25 mouse cellular contexts compared by ENCODE assay signal in the genomic region with DNA sequence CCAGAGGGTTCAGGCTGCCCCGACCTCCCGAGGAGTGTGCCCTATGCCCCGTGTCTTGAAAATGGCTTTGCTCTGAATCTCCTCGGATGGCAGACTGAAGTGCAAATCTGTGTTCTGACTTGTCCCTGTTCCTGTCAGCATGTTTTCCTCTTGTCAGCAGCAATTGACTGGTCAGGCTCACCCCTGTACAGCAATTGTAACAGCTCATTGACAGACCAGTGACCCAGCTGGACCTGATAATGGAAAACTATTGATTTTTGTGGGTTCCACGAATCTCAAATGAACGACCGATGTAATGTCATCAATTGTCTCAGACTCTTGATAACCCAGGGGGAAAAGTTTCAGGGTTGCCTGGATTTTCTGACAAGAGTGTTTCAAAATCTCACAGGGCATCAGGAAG. TPM values are rescaled to one million over a fixed set of nuclear protein-coding genes. Genes with fewer than 3 reads are reported as not detected.
A peak's percentile ranks its signal among the peaks of the same experiment; 100 is the strongest.
DNase-seq lines count a peak whose midpoint lies in the region; ATAC-seq and TF ChIP-seq lines count a peak whose summit lies in the region.
"Had no signal": no experiment of that assay in that cellular context is flagged by ENCODE, and none has a peak within 500 bp of the region (broad histone marks: within the 10 kb centered on the region; RNA-seq: fewer than 3 reads in every experiment).

No protein-coding gene starts in this region.

- H3K9me3 ChIP-seq in liver, embryonic 12.5 days (replicated peaks): no peaks in the 10 kb centered on the region
- H3K9me3 ChIP-seq in liver, postnatal 0 days (ENCODE audit: low read length): no peaks in the 10 kb centered on the region
- H3K9me3 ChIP-seq: G1E had no signal

- peaks cover 6% of the 10 kb centered on the region; the same call in 1 of the 2 replicates for H3K4me1 ChIP-seq in liver, adult 2 months (ENCODE audit: control insufficient read depth, insufficient read depth, low read length)
- H3K4me1 ChIP-seq in liver, embryonic 12.5 days: no peaks in the 10 kb centered on the region
- H3K4me1 ChIP-seq in liver, postnatal 0 days (ENCODE audit: insufficient read depth): no peaks in the 10 kb centered on the region

- no peak for TF ChIP-seq CTCF in liver, adult 2 months (IDR thresholded peaks at IDR 0.05; ENCODE audit: low read depth, low read length)
- no peak for TF ChIP-seq CTCF in liver, postnatal 0 days (IDR thresholded peaks at IDR 0.05; ENCODE audit: low read depth)

- no peak overlapping the region for H3K4me3 ChIP-seq in liver, adult 2 months (ENCODE audit: insufficient read depth, low read depth, low read length)
- no peak overlapping the region for H3K4me3 ChIP-seq in liver, embryonic 12.5 days
- H3K4me3 ChIP-seq in liver, postnatal 0 days (ENCODE audit: low read depth, low read length): no peak overlapping the region

- peak; percentile 14; the same call in 1 of the 2 replicates for TF ChIP-seq EP300 in liver, postnatal 0 days (IDR thresholded peaks at IDR 0.05; ENCODE audit: low read depth)

- no peak overlapping the region; the same call in 1 of the 2 replicates for H3K27ac ChIP-seq in liver, adult 2 months (replicated peaks; ENCODE audit: insufficient read depth, low read depth, low read length)
- no peak overlapping the region for H3K27ac ChIP-seq in liver, embryonic 12.5 days
- H3K27ac ChIP-seq in liver, postnatal 0 days (ENCODE audit: low read depth): no peak overlapping the region; the same call in 1 of the 2 replicates

- no peak for TF ChIP-seq POLR2A in liver, adult 2 months (IDR thresholded peaks at IDR 0.05; ENCODE audit: extremely low read depth, insufficient read depth, low read length)

- DNase-seq in liver, adult 2 months (ENCODE audit: extremely low read depth, low read depth, low spot score): peak; percentile 93
- DNase-seq in liver, postnatal 0 days: no peak
- no peak for DNase-seq in liver
- DNase-seq: adrenal gland, adult 2 months; adrenal gland, adult 8-10 months; adrenal gland, postnatal 10 days; adrenal gland, postnatal 14 days; adrenal gland, postnatal 25 days; adrenal gland, postnatal 36 days; B cell, adult 2 months; cerebellum, adult 11 months; cerebellum, adult 11-12 months; cerebellum, adult 18-20 months had no signal

- H3K79me2 ChIP-seq in liver, adult 2 months (ENCODE audit: control insufficient read depth, insufficient read depth, low read length): no peaks in the 10 kb centered on the region

- no peak overlapping the region for H3K9ac ChIP-seq in liver, adult 2 months (ENCODE audit: low read depth, low read length)
- H3K9ac ChIP-seq in liver, embryonic 12.5 days: no peak overlapping the region
- H3K9ac ChIP-seq in liver, postnatal 0 days (replicated peaks): no peak overlapping the region

- H3K4me2 ChIP-seq in liver, embryonic 12.5 days: no peak overlapping the region
- H3K4me2 ChIP-seq in liver, postnatal 0 days (ENCODE audit: low read depth, low read length): no peak overlapping the region

- ATAC-seq in liver, embryonic 12.5 days: no peak
- ATAC-seq in liver, postnatal 0 days: peak; percentile 80
- ATAC-seq: activated CD4-positive, CD25-positive, alpha-beta regulatory T cell, adult 4 months; CD4-positive, CD25-positive, alpha-beta regulatory T cell, adult 4 months; Patski had no signal

- no peaks in the 10 kb centered on the region for H3K27me3 ChIP-seq in liver, adult 2 months (ENCODE audit: control insufficient read depth, insufficient read depth, low read length)
- peaks cover 8% of the 10 kb centered on the region for H3K27me3 ChIP-seq in liver, embryonic 12.5 days (replicated peaks)
- H3K27me3 ChIP-seq in liver, postnatal 0 days (ENCODE audit: insufficient read depth, low read length): no peaks in the 10 kb centered on the region
- H3K27me3 ChIP-seq: CH12.LX, Patski had no signal

- H3K36me3 ChIP-seq in liver, adult 2 months (ENCODE audit: control insufficient read depth, insufficient read depth, low read length): no peaks in the 10 kb centered on the region
- H3K36me3 ChIP-seq in liver, embryonic 12.5 days: no peaks in the 10 kb centered on the region
- no peaks in the 10 kb centered on the region for H3K36me3 ChIP-seq in liver, postnatal 0 days (replicated peaks; ENCODE audit: insufficient read depth, low read length)
- H3K36me3 ChIP-seq: G1E had no signal

- 22% methylated on average over 7 of the region's 7 CpGs for WGBS in liver, adult 2 months
- 73% methylated on average over 7 of the region's 7 CpGs for WGBS in liver, embryonic 12.5 days (ENCODE audit: insufficient replicate concordance)
- WGBS in liver, postnatal 0 days (ENCODE audit: insufficient replicate concordance): 63% methylated on average over 7 of the region's 7 CpGs

RNA-seq across cellular contexts. Expression of a gene that starts 28.0 kb away (rescaled TPM):
- not detected in 2 replicates for total RNA-seq in liver, adult 2 months (2014; rRNA removed)
- not detected in 2 replicates for polyA plus RNA-seq in liver, adult 2 months (2012; rRNA removed)
- not detected in 2 replicates for polyA plus RNA-seq in liver, embryonic 12.5 days (2016; fragmentation: Nextera tagmentation; extraction: Ambion mirVana)
- polyA plus RNA-seq in liver, postnatal 0 days (2015; fragmentation: Nextera tagmentation; extraction: Ambion mirVana): not detected in 2 replicates
- total RNA-seq: adrenal gland, adult 18-20 months; adrenal gland, adult 2 months; adrenal gland, adult 8-10 months; adrenal gland, postnatal 10 days; adrenal gland, postnatal 14 days; adrenal gland, postnatal 25 days; adrenal gland, postnatal 36 days; adrenal gland, postnatal 4 days; CH12.LX; ES-E14; G1E; MEL had no signal
- polyA plus RNA-seq: activated CD4-positive, CD25-positive, alpha-beta regulatory T cell, adult 4 months; adrenal gland, adult 2 months; brain, embryonic 14.5 days; C2C12; CD4-positive, CD25-positive, alpha-beta regulatory T cell, adult 4 months; G1E; Patski had no signal
